Mouse (Mus musculus): ENCODE results near the gene Thap7. TPM values are rescaled to one million over a fixed set of nuclear protein-coding genes. Genes with fewer than 3 reads are reported as not detected.

Gene Thap7
- total RNA-seq, 1 experiment from 2014 or later = 29.4 TPM

- peak; percentile 71 for DNase-seq
Measured at GRCm38 (mm10) chr16:17488478-17489468, 42.2 kb downstream of the Thap7 start.

GRCm38 (mm10) chr16:17486505-17486904 lies 44.4 kb downstream of the Thap7 start:
- peak; percentile 78 for DNase-seq

GRCm38 (mm10) chr16:17481465-17481864 lies 49.5 kb downstream of the Thap7 start:
- DNase-seq = no peak

GRCm38 (mm10) chr16:17478331-17478943 lies 52.5 kb downstream of the Thap7 start:
- DNase-seq = no peak

Other genes with a start within 250 kb of the Thap7 start
- 3.7 and 75.0 TPM in 2 replicates for gene Serpind1, start 199.8 kb downstream of the Thap7 start, total RNA-seq (2021)
- 22.9 TPM in 2 replicates for gene Snap29, start 125.2 kb downstream of the Thap7 start, total RNA-seq (2021)
- 71.7 and 73.6 TPM in 2 replicates for gene Pi4ka, start 124.8 kb downstream of the Thap7 start, total RNA-seq (2021)
- gene Crkl, start 79.1 kb downstream of the Thap7 start, total RNA-seq (2021) = 39.1 and 39.9 TPM in 2 replicates
- gene Aifm3, start 41.5 kb downstream of the Thap7 start, total RNA-seq (2021) = 5.1 and 5.4 TPM in 2 replicates
- gene Lztr1, start 22.4 kb downstream of the Thap7 start, total RNA-seq (2021) = 75.3 and 75.6 TPM in 2 replicates
- gene Lrrc74b, start 30.1 kb upstream of the Thap7 start, total RNA-seq (2021) = 0.15 and 0.37 TPM in 2 replicates
- gene P2rx6, start 30.7 kb upstream of the Thap7 start, total RNA-seq (2021) = 0.45 and 0.56 TPM in 2 replicates
- 8.0 and 8.3 TPM in 2 replicates for gene Slc7a4, start 52.1 kb upstream of the Thap7 start, total RNA-seq (2021)
- gene Smpd4, start 88.2 kb upstream of the Thap7 start, total RNA-seq (2021) = 29.1 and 33.6 TPM in 2 replicates
- 2.0 and 3.8 TPM in 2 replicates for gene Ccdc74a, start 115.3 kb upstream of the Thap7 start, total RNA-seq (2021)
- gene Med15, start 201.8 kb upstream of the Thap7 start, total RNA-seq (2021) = 51.3 and 60.3 TPM in 2 replicates
- 40.3 and 43.1 TPM in 2 replicates for gene Klhl22, start 228.5 kb upstream of the Thap7 start, total RNA-seq (2021)